Mouse (Mus musculus) thymus, adult 2 months (tissue): Measurements from ENCODE around the gene Psmd9. TPM values are rescaled to one million over a fixed set of nuclear protein-coding genes. Genes with fewer than 3 reads are reported as not detected.
A peak's percentile ranks its signal among the peaks of the same experiment; 100 is the strongest.

ENCODE experiments used
- DNase-seq: peaks from one replicate; pipeline ENCODE4 v3.0.0; 2021
- H3K27ac ChIP-seq: fragments of 200-500 bp; 2 replicates; pipeline ENCODE4 v1.5.1; 2012; ENCODE audit warnings: low read length, control low read depth; ENCODE audit not compliant: control insufficient read depth, insufficient read depth
- H3K27me3 ChIP-seq: fragments of 200-500 bp; 2 replicates; pipeline ENCODE4 v1.6.1; 2012; ENCODE audit warnings: mild to moderate bottlenecking, low read length, moderate library complexity, mixed read lengths; ENCODE audit not compliant: control insufficient read depth, insufficient read depth
- H3K36me3 ChIP-seq: fragments of 200-500 bp; 2 replicates; pipeline ENCODE4 v1.6.1; 2012; ENCODE audit warnings: mild to moderate bottlenecking, low read length, moderate library complexity; ENCODE audit not compliant: control insufficient read depth, insufficient read depth
- H3K4me1 ChIP-seq: fragments of 200-500 bp; replicated peaks from 2 replicates; pipeline ENCODE4 v1.6.1; 2012; ENCODE audit warnings: low read length; ENCODE audit not compliant: control insufficient read depth, insufficient read depth
- H3K4me3 ChIP-seq: fragments of 200-500 bp; 2 replicates; pipeline ENCODE4 v1.5.1; 2012; ENCODE audit warnings: mild to moderate bottlenecking, low read length, control low read depth, moderate library complexity; ENCODE audit not compliant: control insufficient read depth, insufficient read depth
- CTCF ChIP-seq: fragments of 200-500 bp; IDR thresholded peaks from 2 replicates; pipeline ENCODE4 v1.5.1; 2012; ENCODE audit warnings: mild to moderate bottlenecking, control low read depth, low read length, moderate library complexity, borderline replicate concordance; ENCODE audit not compliant: control insufficient read depth, poor library complexity, insufficient read depth; ENCODE audit errors: extremely low read depth
- POLR2A ChIP-seq: fragments of 200-500 bp; IDR thresholded peaks from 2 replicates; pipeline ENCODE4 v1.6.1; 2012; ENCODE audit warnings: mild to moderate bottlenecking, low read length, control low read depth, moderate library complexity; ENCODE audit not compliant: control insufficient read depth, poor library complexity, insufficient read depth; ENCODE audit errors: extremely low read depth
- WGBS: fragments of 180-500 bp; shearing (Covaris S2); methylation state at CpG from one replicate; pipeline ENCODE4 v1.1.7; 2018; 5-methylcytosine and 5-hydroxymethylcytosine counted together
- polyA plus RNA-seq: library from polyadenylated mRNA; depleted of rRNA; stranded (reverse); fragments of >200 nt; gene quantifications from 2 replicates; pipeline ENCODE4 v1.2.3, GENCODE M21; 2012; rRNA removed

Gene Psmd9
- 32.7 and 34.7 TPM in 2 replicates for polyA plus RNA-seq

- Histone ChIP-seq H3K27me3 (no peaks in the 10 kb centered on the region), H3K27ac (no peak within 1 kb of the TSS), H3K4me1 (peaks cover 22% of the 10 kb centered on the region), H3K36me3 (peaks cover 21% of the 10 kb centered on the region), H3K4me3 (no peak within 1 kb of the TSS)
- WGBS: 77% methylated on average over 5 of the region's 5 CpGs
- DNase-seq: no peak
- no peak for TF ChIP-seq POLR2A
- no peak for TF ChIP-seq CTCF
These were observed at the start of gene Psmd9 for GRCm38 (mm10) chr5:123169284-123169683. TSS of gene Psmd9 (plus strand) at chr5:123169413.

- no peak for DNase-seq
- no peaks in the 10 kb centered on the region for H3K27me3 ChIP-seq
- TF ChIP-seq POLR2A (no peak), CTCF (no peak)
- H3K4me3 ChIP-seq: no peak overlapping the region
- peaks cover 5% of the 10 kb centered on the region for H3K4me1 ChIP-seq
- peaks cover 12% of the 10 kb centered on the region for H3K36me3 ChIP-seq
- H3K27ac ChIP-seq: no peak overlapping the region
- WGBS: 96% methylated on average over 7 of the region's 7 CpGs
These were observed 48.5 kb upstream of the Psmd9 start for GRCm38 (mm10) chr5:123120624-123121215.

GRCm38 (mm10) chr5:123122181-123122580 is 47.0 kb upstream of the Psmd9 start:
- peaks cover 15% of the 10 kb centered on the region for H3K4me1 ChIP-seq
- H3K4me3 ChIP-seq: no peak overlapping the region
- H3K27ac ChIP-seq: no peak overlapping the region
- H3K36me3 ChIP-seq: peaks cover 12% of the 10 kb centered on the region
- 93% methylated on average over 4 of the region's 4 CpGs for WGBS
- TF ChIP-seq POLR2A: no peak
- peak; percentile 65; the same call in 1 of the 2 replicates for TF ChIP-seq CTCF
- no peak for DNase-seq
- H3K27me3 ChIP-seq: no peaks in the 10 kb centered on the region

- Histone ChIP-seq H3K4me3 (no peak overlapping the region), H3K27ac (peak overlapping the region; percentile 25; the same call in 1 of the 2 replicates), H3K4me1 (peaks cover 36% of the 10 kb centered on the region), H3K36me3 (peaks cover 2% of the 10 kb centered on the region; the same call in 1 of the 2 replicates), H3K27me3 (no peaks in the 10 kb centered on the region)
- no peak for DNase-seq
- WGBS: 78% methylated on average over 6 of the region's 6 CpGs
- no peak for TF ChIP-seq CTCF
- TF ChIP-seq POLR2A: no peak
These were observed 44.1 kb upstream of the Psmd9 start for GRCm38 (mm10) chr5:123125105-123125504.

GRCm38 (mm10) chr5:123125638-123126406 is 43.4 kb upstream of the Psmd9 start:
- Histone ChIP-seq H3K4me1 (peaks cover 41% of the 10 kb centered on the region), H3K27me3 (no peaks in the 10 kb centered on the region), H3K36me3 (no peaks in the 10 kb centered on the region), H3K27ac (peak overlapping the region; percentile 37), H3K4me3 (no peak overlapping the region)
- 18% methylated on average over 18 of the region's 18 CpGs for WGBS
- no peak for TF ChIP-seq POLR2A
- TF ChIP-seq CTCF: no peak
- DNase-seq: peak; percentile 72

GRCm38 (mm10) chr5:123127031-123127430 is 42.2 kb upstream of the Psmd9 start:
- WGBS: 87% methylated on average over 6 of the region's 6 CpGs
- Histone ChIP-seq H3K4me3 (no peak overlapping the region), H3K27ac (peak overlapping the region; percentile 35)

More at GRCm38 (mm10) chr5:123127031-123127430, 42.2 kb upstream of the Psmd9 start:
- no peaks in the 10 kb centered on the region for H3K36me3 ChIP-seq
- peaks cover 53% of the 10 kb centered on the region for H3K4me1 ChIP-seq
- TF ChIP-seq POLR2A (no peak), CTCF (no peak)
- H3K27me3 ChIP-seq: no peaks in the 10 kb centered on the region
- DNase-seq: no peak
